Mouse (Mus musculus) thymus, postnatal 4 days (tissue): ENCODE measurements around the gene Mef2d.
A peak's percentile ranks its signal among the peaks of the same experiment; 100 is the strongest.

ENCODE experiments used
- DNase-seq: peaks from one replicate; pipeline ENCODE4 v3.0.0; 2021

Gene Mef2d

GRCm38 (mm10) chr3:88138336-88139242 is 3.6 kb upstream of the Mef2d start:
- DNase-seq, result peak; percentile 90

GRCm38 (mm10) chr3:88139243-88140177 is 2.7 kb upstream of the Mef2d start:
- DNase-seq, result peak; percentile 75

GRCm38 (mm10) chr3:88140178-88140902 is 1.8 kb upstream of the Mef2d start:
- DNase-seq, result peak; percentile 45

DNA sequence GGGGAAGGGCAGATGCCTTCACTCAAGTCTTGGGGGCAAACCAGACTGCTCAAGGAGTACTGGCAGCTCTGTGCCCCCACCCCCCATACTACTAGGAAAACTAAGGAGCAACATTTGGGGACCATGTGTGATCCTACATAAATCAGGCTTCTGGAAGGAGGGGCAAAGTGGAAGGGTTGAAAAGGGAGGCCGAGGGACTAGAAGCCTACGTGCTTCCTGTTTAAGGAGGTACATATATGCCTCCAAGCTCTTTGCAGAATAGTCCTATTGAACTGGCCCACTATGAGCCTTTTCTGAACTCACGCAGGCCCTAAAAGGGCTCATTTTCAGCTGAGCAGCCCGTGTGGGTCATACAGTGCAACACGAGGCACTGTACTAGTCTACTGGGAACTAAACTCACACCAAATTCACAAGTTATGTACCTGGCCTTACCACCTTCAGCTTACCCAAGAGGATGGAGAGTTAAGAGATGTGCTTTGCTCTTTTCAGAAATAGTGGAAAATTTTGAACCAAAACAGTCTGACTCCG is 1.2 kb upstream of the Mef2d start:
- DNase-seq, result peak; percentile 49

DNA sequence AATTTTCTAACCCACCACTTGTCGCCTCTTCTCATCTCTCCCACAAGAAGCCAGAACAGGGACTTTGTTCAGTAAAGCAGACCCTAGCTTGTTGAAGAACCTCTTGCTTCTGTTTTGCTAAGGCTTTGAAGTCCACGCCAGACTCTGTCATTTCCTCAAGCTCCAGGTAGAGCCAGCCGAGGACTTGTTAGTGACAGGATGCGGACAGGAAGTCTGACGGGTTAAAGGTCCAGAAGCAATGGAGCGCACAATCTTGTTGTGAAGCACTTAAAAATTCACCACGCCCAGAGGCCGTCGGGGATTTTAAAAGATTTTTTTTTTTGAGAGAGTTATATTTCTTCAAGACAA is 759 bp upstream of the Mef2d start:
- DNase-seq, result no peak

- peak; percentile 83 for DNase-seq
Observed at GRCm38 (mm10) chr3:88142546-88142915, 359 bp downstream of the Mef2d start.

GRCm38 (mm10) chr3:88142916-88143771 is 972 bp downstream of the Mef2d start:
- no peak for DNase-seq

DNA sequence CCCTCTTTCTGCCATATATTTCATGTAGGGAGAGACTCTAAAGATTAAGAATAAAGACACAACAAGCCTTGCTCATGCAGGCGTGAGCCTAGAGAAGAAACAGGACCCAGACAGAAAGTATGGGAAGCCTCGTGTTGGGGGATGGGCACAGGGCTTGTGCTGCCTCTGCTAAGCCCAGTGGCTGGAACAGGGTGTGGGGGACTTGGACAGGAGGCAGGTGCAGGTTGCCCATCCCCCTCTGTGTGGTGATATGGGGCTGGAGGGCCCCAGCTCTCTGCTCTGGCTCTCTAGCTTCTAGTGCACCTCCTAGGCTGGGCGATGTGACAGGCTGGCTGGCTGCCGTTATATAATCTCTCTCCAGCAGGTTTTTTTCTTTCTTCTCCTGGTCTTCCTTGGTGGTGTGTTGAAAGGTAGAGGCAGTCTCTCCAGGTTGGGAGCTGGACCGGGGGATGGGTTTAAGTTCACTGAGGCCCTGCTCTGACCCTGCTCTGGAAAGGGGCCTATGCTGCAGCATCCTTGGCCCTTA is 1.9 kb downstream of the Mef2d start:
- peak; percentile 72 for DNase-seq

DNA sequence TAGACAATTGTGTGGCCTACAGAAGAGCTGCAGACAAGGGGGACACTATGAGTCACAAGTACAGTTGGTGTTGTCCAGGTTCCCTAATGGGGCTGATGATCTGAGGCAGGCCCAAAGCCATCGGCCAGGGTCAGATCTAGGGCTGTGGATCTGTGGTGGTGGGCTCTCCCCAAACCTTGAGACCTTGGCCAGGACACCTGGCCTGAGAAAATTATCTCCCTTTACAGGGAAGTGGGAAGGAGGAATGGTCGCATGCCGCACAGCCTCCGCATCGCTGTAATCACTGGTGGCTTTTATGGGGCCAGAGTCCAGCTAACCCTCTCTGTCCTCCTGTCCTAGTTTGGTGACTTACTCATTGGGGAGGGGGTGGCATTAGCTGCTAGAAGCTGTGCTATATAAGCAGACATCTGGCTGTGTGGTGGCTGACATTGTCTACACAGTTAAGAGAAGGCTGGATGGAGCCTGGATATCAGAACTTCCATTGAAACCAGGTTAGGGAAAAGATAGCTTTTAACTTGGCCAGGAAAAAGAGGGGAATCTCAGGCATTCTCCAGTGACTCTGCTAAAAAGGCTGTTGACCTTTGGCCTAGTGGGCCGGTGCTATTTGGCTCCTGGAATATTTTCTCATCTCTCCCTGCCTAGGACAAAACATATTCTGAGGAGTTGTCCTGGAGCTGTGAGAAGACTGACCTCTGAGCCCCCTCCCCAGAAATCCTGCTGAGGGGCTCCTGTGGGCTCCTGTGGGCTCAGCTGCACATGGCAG is 2.7 kb downstream of the Mef2d start:
- DNase-seq, result no peak

DNA sequence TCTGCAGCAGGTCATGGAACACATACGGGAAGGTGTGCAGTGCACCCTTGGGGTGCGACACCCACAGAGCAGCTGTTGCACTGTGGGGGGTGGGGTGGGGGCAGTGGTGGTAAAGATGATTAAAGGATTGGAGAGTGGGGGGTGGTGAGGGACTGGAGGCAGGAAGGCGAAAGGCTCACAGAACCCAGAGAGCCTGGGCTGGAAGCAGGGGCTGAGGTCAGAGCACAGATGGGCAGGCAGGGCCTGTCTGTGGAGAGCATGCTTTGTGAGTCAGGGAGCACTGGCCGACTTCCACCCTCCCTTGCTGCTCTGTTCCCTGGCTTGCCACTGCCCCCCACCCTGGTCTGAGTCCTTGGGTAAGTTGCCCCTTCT is 3.2 kb downstream of the Mef2d start:
- DNase-seq, result peak; percentile 72

DNA sequence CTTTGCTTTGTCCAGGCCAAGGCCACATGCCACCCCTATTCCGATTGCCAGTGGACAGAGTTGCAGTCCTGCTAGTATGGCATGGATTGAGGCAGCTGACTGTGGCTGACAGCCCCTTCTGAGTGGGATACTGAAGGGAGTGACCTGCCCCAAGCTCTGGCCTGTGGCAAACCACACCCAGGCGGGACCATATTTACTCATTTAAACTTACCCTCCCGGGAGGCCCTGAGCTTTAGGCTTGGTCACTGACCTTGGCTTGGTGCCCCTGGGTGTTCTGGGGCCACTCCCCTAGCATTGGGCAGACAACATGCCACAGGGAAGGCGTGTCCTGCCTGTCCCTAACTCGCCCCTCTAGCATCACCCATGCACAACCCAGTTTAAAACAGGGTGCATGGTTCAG is 3.8 kb downstream of the Mef2d start:
- DNase-seq, result no peak

- DNase-seq, result peak; percentile 38
Observed at GRCm38 (mm10) chr3:88146376-88147112, 4.4 kb downstream of the Mef2d start.

DNA sequence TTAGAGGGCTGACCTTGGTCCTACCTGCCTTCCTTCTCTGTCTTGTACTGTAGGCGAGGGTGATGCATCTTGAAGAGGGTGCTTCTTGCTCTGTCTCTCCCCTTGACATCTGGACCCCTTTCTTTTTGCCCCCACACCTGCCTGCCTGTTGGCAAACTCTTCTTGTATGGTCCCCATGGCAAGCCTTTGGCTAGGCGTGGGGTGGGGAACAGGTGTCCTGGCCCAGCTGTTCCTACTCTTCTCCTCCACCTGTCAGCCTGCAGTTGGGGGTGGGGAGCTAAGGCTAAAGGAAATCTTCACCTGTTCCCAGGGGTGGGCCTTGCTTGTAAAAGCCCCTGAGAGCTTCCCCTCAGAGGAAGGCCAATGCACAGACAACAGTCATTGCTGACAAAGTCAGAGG is 5.3 kb downstream of the Mef2d start:
- DNase-seq, result peak; percentile 72

- DNase-seq, result no peak
Observed at GRCm38 (mm10) chr3:88147866-88148265, 5.7 kb downstream of the Mef2d start.

GRCm38 (mm10) chr3:88148354-88148753 is 6.2 kb downstream of the Mef2d start:
- DNase-seq, result no peak

DNA sequence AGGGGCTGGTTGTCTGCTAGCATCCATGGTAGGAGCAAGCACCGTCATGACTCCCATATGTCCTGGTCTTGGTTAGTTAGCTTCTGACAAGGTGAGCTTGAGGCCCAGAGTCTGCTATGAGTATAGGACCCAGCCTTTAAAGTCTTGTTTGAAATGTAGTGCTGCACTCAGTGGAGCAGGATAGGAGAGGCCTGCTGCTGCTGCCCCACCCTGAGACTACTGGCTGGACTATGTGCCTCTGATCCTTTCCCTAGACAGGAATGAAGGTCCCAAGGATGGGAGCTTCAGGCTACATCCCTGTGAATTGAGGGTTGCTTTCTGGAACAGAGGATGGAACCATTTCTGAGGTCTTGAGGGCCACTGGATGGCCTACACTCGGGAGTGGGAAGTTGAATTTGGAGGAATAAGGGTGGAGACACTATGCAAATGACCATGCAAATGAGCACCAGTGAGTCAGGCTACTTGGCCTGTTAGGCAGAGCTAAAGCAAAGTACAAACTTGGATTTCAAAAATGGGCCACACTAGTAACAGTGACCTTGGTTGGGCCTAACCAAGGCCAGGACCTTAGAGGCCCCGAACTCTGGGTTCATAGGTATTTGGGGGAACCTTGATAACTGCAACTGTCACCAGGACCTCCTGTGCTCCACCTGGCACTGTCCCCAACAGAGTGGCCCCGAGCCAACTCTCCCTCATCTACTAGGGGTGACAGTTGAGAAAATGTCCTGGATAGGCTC is 6.8 kb downstream of the Mef2d start:
- no peak for DNase-seq

DNA sequence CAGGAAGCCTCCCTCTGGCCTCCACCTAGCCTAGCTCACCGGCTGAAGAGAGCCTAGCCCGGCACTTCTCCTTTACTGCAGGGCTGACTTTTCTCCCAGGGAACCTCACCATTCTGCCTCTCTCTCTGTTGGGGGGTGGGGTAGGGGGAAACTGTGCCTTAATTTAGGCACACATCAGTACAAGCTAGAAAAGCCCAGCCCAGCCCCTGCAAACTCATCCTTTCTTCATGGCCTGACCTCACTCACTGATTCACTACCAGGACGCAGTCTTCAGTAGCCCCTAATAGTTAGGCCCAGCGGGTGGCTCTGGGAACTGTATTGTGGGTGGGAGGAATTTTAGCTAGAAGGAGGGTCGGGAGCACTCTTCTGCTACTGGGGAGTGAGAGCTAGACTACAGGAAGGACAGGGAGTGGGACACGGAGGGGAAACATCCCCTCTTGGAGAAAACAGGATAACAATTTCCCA is 7.4 kb downstream of the Mef2d start:
- no peak for DNase-seq

DNA sequence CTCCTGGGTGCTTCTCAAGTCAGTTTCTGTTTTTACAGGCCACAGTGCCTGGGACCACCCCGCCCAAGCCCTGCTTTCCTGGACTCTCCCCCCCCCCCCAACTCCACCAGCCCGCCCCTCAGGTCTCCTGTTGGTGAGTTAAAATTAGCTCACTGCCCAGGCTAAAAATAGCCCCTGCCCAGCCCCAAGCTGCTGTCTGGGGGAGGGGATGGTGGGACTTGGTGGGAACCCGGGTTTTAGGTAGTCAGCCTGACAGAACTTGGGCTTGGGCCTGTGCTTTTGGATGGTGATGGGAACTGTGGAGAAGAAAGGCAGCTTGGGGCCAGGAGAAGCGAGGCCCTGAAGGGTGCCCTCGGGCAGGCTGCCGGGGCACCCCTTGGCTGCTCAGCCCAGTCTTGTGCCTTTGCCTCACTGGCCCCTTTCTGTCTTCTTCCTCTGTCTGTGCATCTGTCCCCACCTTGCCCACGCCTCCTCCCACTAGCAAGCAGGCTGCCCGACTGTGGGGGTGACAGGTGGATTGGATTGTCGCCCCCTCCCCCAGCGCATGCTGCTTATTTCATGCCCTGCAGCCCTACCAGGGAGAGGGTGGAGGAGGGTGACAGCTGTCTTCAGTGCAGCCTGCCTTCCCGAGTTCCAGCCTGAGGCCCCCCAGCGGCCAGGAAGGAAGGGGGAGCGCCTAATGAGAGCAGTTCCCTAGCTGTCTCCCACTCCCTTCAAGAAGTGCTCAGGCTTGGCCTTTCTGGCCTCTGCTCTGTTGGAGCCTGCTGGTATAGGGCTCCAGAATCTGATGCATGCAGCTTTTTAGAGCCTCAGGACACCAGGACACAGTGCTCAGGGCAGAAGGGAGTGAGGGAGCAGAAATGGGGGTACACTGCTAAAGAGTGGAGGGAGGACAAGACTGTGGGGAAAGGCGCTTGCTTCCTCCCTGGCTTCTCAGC is 8.2 kb downstream of the Mef2d start:
- DNase-seq, result peak; percentile 73
